Mouse (Mus musculus) ES-Bruce4 (cell line): ENCODE data around the gene Nexn.
"Not testable (repeated sequence)": the region's sequence is repeated elsewhere in the genome, so short reads cannot be mapped to it uniquely, and the experiment has no call there.

Source experiments
- CTCF ChIP-seq: IDR thresholded peaks from one replicate; pipeline ENCODE4 v1.8.1; 2011; ENCODE audit warnings: low read depth, low read length
- EP300 ChIP-seq: IDR thresholded peaks from 2 replicates; pipeline ENCODE4 v1.6.1; 2011; ENCODE audit warnings: low read depth, low read length; ENCODE audit not compliant: insufficient read depth
- POLR2A ChIP-seq: IDR thresholded peaks from one replicate; pipeline ENCODE4 v1.8.1; 2011; ENCODE audit warnings: low read length; ENCODE audit not compliant: insufficient read depth

DNA sequence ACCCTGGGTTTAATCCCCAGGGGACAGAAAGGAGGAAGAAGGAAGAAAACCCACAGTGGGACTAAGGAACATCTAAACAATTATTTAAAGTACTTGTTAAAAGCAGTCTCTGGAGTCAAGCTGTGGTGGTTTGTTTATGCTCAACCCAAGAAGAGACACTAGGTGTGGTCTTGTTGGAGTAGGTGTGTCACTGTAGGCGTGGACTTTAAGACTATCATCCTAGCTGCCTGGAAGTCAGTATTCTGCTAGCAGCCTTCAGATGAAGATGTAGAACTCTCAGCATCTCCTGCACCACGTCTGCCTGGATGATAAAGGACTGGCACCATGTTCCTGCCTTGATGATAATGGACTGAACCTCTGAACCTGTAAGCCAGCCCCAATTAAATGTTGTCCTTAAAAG, 68.9 kb downstream of the Nexn start:
- TF ChIP-seq CTCF, POLR2A, EP300: not testable (repeated sequence)
